Mouse (Mus musculus) kidney, embryonic 15.5 days (tissue): Measurements from ENCODE around the gene Sap30. TPM values are rescaled to one million over a fixed set of nuclear protein-coding genes. Genes with fewer than 3 reads are reported as not detected.

Experiments used
- polyA plus RNA-seq: library from polyadenylated mRNA; unstranded; fragments of >200 nt; fragmentation: Nextera tagmentation; extraction: Ambion mirVana; gene quantifications from 2 replicates; pipeline ENCODE4 v1.2.1, GENCODE M21; 2015

Gene Sap30
- polyA plus RNA-seq, 1 experiment from 2014 or later = 35.9 TPM

Other genes starting within 250 kb of the Sap30 start
- gene Hand2, start 166.9 kb downstream of the Sap30 start, polyA plus RNA-seq = 0.27 and 1.7 TPM in 2 replicates
- 0.39 TPM in 1 of 2 replicates, not detected in the other for gene Scrg1, start 31.9 kb downstream of the Sap30 start, polyA plus RNA-seq
- 478 and 554 TPM in 2 replicates for gene Hmgb2, start 24.0 kb upstream of the Sap30 start, polyA plus RNA-seq
- 21.5 and 25.2 TPM in 2 replicates for gene Galnt7, start 165.2 kb upstream of the Sap30 start, polyA plus RNA-seq